Mouse (Mus musculus): ENCODE data around the gene Carmil2. TPM values are rescaled to one million over a fixed set of nuclear protein-coding genes. Genes with fewer than 3 reads are reported as not detected.

The Carmil2 gene
- polyA plus RNA-seq, 1 experiment: 408 TPM

DNA sequence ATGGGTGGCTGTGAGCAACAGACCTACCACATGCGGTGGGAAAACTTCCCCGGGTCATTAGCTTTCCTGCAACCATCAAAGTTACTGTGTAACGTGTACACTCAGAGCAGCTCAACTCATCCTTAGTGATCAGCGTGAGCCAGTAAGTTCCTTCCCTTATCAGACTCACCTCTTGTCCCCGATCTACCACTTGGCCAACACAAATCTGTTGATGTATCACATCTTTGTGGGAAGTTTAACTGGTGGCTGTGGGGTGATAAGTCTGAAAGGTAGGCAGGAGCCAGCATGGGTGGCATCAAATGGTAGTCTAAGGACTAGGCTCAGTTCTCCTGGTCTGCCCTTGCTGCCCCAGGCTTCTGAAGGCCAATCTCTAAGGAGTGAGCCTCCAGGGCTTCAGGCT is 46.1 kb downstream of the Carmil2 start:
- H3K27ac ChIP-seq (ENCODE audit: control insufficient read depth, insufficient read depth, low read length): no peak overlapping the region
- TF ChIP-seq POLR2A (IDR thresholded peaks at IDR 0.05; ENCODE audit: control insufficient read depth, extremely low read depth, insufficient read depth, low read length, poor library complexity) (no peak), CTCF (IDR thresholded peaks at IDR 0.05; ENCODE audit: borderline replicate concordance, control insufficient read depth, extremely low read depth, insufficient read depth, low read length, poor library complexity) (no peak)
- 94% methylated on average over 5 of the region's 5 CpGs for WGBS

DNA sequence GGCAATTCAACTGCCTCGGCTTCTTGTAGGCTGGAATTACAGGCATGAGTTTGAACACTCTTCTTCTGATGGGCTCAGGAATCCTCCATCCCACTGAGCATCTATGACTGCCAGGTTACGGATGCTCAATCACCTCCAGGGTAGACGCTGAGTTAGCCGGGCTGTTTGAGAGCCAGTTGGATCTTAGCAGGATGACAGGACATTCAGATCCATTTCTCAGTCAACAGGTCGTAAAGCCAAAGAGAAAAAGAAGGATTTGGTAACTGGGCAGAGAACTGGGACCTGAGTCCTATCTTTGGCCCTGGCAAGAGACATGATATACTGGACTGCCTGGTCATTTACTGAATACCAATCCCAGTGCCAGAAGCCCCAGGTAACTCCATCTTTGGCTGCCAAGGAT is 53.1 kb downstream of the Carmil2 start:
- TF ChIP-seq CTCF (IDR thresholded peaks at IDR 0.05; ENCODE audit: borderline replicate concordance, control insufficient read depth, extremely low read depth, insufficient read depth, low read length, poor library complexity) (no peak), POLR2A (IDR thresholded peaks at IDR 0.05; ENCODE audit: control insufficient read depth, extremely low read depth, insufficient read depth, low read length, poor library complexity) (no peak)
- H3K4me1 ChIP-seq (replicated peaks; ENCODE audit: control insufficient read depth, insufficient read depth, low read length): no peaks in the 10 kb centered on the region
- no peak overlapping the region for H3K27ac ChIP-seq (ENCODE audit: control insufficient read depth, insufficient read depth, low read length)
- DNase-seq: no peak
- 97% methylated on average over 5 of the region's 5 CpGs for WGBS
- H3K4me3 ChIP-seq (ENCODE audit: control insufficient read depth, insufficient read depth, low read length): no peak overlapping the region
- no peaks in the 10 kb centered on the region for H3K36me3 ChIP-seq (ENCODE audit: control insufficient read depth, insufficient read depth, low read length)
- H3K27me3 ChIP-seq (ENCODE audit: control insufficient read depth, insufficient read depth, low read length): no peaks in the 10 kb centered on the region

More for the DNA sequence above, 46.1 kb downstream of the Carmil2 start:
- peaks cover 9% of the 10 kb centered on the region for H3K4me1 ChIP-seq (replicated peaks; ENCODE audit: control insufficient read depth, insufficient read depth, low read length)
- H3K36me3 ChIP-seq (ENCODE audit: control insufficient read depth, insufficient read depth, low read length): no peaks in the 10 kb centered on the region
- no peak for DNase-seq
- no peak overlapping the region for H3K4me3 ChIP-seq (ENCODE audit: control insufficient read depth, insufficient read depth, low read length)
- no peaks in the 10 kb centered on the region for H3K27me3 ChIP-seq (ENCODE audit: control insufficient read depth, insufficient read depth, low read length)

DNA sequence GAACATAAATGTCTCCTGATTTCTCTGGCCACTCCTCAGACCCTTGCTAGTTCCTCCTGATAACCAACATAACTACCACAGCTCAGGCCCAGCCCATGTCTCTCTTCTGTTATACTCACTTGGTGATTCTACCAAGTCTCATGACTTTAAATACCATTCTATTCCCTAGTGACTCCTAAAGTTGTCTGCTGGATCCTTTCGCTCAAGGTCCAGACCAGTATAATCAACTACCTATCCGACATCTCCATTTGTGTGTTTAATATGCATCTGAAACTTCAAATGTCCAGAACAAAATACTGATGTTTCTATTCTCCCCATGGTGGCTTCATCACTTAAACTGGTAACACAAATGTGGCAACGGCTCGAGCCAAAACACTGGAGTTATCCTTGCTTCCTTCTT is 57.2 kb downstream of the Carmil2 start:
- Histone ChIP-seq H3K4me1 (replicated peaks; ENCODE audit: control insufficient read depth, insufficient read depth, low read length) (peaks cover 14% of the 10 kb centered on the region), H3K36me3 (ENCODE audit: control insufficient read depth, insufficient read depth, low read length) (no peaks in the 10 kb centered on the region), H3K27me3 (ENCODE audit: control insufficient read depth, insufficient read depth, low read length) (no peaks in the 10 kb centered on the region), H3K27ac (ENCODE audit: control insufficient read depth, insufficient read depth, low read length) (no peak overlapping the region), H3K4me3 (ENCODE audit: control insufficient read depth, insufficient read depth, low read length) (no peak overlapping the region)
- 96% methylated on average over 4 of the region's 4 CpGs for WGBS
- DNase-seq: no peak
- TF ChIP-seq POLR2A (IDR thresholded peaks at IDR 0.05; ENCODE audit: control insufficient read depth, extremely low read depth, insufficient read depth, low read length, poor library complexity) (no peak), CTCF (IDR thresholded peaks at IDR 0.05; ENCODE audit: borderline replicate concordance, control insufficient read depth, extremely low read depth, insufficient read depth, low read length, poor library complexity) (no peak)

Other genes with a start within 250 kb of the Carmil2 start
- gene Tppp3, start 214.7 kb upstream of the Carmil2 start, polyA plus RNA-seq (2012; rRNA removed): 14.6 and 27.8 TPM in 2 replicates
- gene Zdhhc1, start 189.4 kb upstream of the Carmil2 start, polyA plus RNA-seq (2012; rRNA removed): 22.3 and 23.5 TPM in 2 replicates
- gene Hsd11b2, start 167.5 kb upstream of the Carmil2 start, polyA plus RNA-seq (2012; rRNA removed): 0.46 and 0.90 TPM in 2 replicates
- gene Atp6v0d1, start 120.2 kb upstream of the Carmil2 start, polyA plus RNA-seq (2012; rRNA removed): 112 and 119 TPM in 2 replicates
- 125 and 128 TPM in 2 replicates for gene Ripor1, start 81.0 kb upstream of the Carmil2 start, polyA plus RNA-seq (2012; rRNA removed)
- gene Ctcf, start 49.7 kb upstream of the Carmil2 start, polyA plus RNA-seq (2012; rRNA removed): 67.0 and 89.4 TPM in 2 replicates
- 0.52 and 1.00 TPM in 2 replicates for gene Agrp, start 48.9 kb upstream of the Carmil2 start, polyA plus RNA-seq (2012; rRNA removed)
- gene Acd, start 14.8 kb downstream of the Carmil2 start, polyA plus RNA-seq (2012; rRNA removed): 118 and 122 TPM in 2 replicates
- gene Pard6a, start 14.9 kb downstream of the Carmil2 start, polyA plus RNA-seq (2012; rRNA removed): 29.7 and 30.7 TPM in 2 replicates
- not detected in 2 replicates for gene 4933405L10Rik, start 21.4 kb downstream of the Carmil2 start, polyA plus RNA-seq (2012; rRNA removed)
- 46.7 and 53.9 TPM in 2 replicates for gene Enkd1, start 21.9 kb downstream of the Carmil2 start, polyA plus RNA-seq (2012; rRNA removed)
- gene Gfod2, start 72.4 kb downstream of the Carmil2 start, polyA plus RNA-seq (2012; rRNA removed): 7.3 and 8.5 TPM in 2 replicates
- gene Ranbp10, start 141.1 kb downstream of the Carmil2 start, polyA plus RNA-seq (2012; rRNA removed): 47.1 and 53.0 TPM in 2 replicates
- 0.05 TPM in 2 replicates for gene Tsnaxip1, start 141.5 kb downstream of the Carmil2 start, polyA plus RNA-seq (2012; rRNA removed)
- gene Cenpt, start 167.0 kb downstream of the Carmil2 start, polyA plus RNA-seq (2012; rRNA removed): 53.2 TPM in 2 replicates
- gene Thap11, start 168.9 kb downstream of the Carmil2 start, polyA plus RNA-seq (2012; rRNA removed): 75.3 and 84.9 TPM in 2 replicates
- gene Nutf2, start 174.3 kb downstream of the Carmil2 start, polyA plus RNA-seq (2012; rRNA removed): 52.4 and 54.4 TPM in 2 replicates
- 193 and 207 TPM in 2 replicates for gene Edc4, start 194.6 kb downstream of the Carmil2 start, polyA plus RNA-seq (2012; rRNA removed)
- 5.0 and 5.3 TPM in 2 replicates for gene Nrn1l, start 207.3 kb downstream of the Carmil2 start, polyA plus RNA-seq (2012; rRNA removed)
- 51.2 and 56.5 TPM in 2 replicates for gene Pskh1, start 214.2 kb downstream of the Carmil2 start, polyA plus RNA-seq (2012; rRNA removed)
- gene Ctrl, start 247.6 kb downstream of the Carmil2 start, polyA plus RNA-seq (2012; rRNA removed): 6.9 and 8.4 TPM in 2 replicates